Mouse (Mus musculus) MEL (cell line): ENCODE results near the gene Trpm3. TPM values are rescaled to one million over a fixed set of nuclear protein-coding genes. Genes with fewer than 3 reads are reported as not detected.
"Not testable (repeated sequence)": the region's sequence is repeated elsewhere in the genome, so short reads cannot be mapped to it uniquely, and the experiment has no call there.

Source experiments
- DNase-seq: peaks from one replicate; pipeline ENCODE4 v3.0.0; 2011; ENCODE audit warnings: low read depth, low spot score
- H3K27ac ChIP-seq: 2 replicates; pipeline ENCODE4 v1.5.1; 2012; ENCODE audit warnings: low read depth, mild to moderate bottlenecking, control low read depth, low read length, moderate library complexity; ENCODE audit not compliant: control insufficient read depth
- H3K27me3 ChIP-seq, 2 experiments: fragments of 150-350 bp in 1 of 2; sonication (generic) in 1 of 2; 2 replicates each; pipeline ENCODE4 v1.6.1; 2012; ENCODE audit warnings: low read length in 2 of 2, mild to moderate bottlenecking in 2 of 2, improper control_type of control experiment in 1 of 2, moderate library complexity in 1 of 2; ENCODE audit not compliant: insufficient read depth in 2 of 2, control insufficient read depth in 1 of 2
- H3K36me3 ChIP-seq, 2 experiments: 2 replicates each; pipeline ENCODE4 v1.6.1; 2012 to 2014; ENCODE audit warnings: low read length in 2 of 2, improper control_type of control experiment in 1 of 2, inconsistent platforms in 1 of 2, mild to moderate bottlenecking in 1 of 2; ENCODE audit not compliant: insufficient read depth in 2 of 2, control insufficient read depth in 1 of 2
- H3K4me1 ChIP-seq, 2 experiments: fragments of 150-350 bp in 1 of 2; sonication (generic) in 1 of 2; 2 replicates each; pipeline ENCODE4 v1.6.1; 2012; ENCODE audit warnings: low read length in 2 of 2, improper control_type of control experiment in 1 of 2, mild to moderate bottlenecking in 1 of 2; ENCODE audit not compliant: insufficient read depth in 2 of 2, control insufficient read depth in 1 of 2
- H3K4me3 ChIP-seq, 2 experiments: fragments of 150-350 bp in 1 of 2; sonication (generic) in 1 of 2; 2 replicates each; pipeline ENCODE4 v1.5.1; 2012; ENCODE audit warnings: low read depth in 2 of 2, low read length in 2 of 2, mild to moderate bottlenecking in 2 of 2, moderate library complexity in 2 of 2, control low read depth in 1 of 2, improper control_type of control experiment in 1 of 2; ENCODE audit not compliant: control insufficient read depth in 1 of 2, insufficient read depth in 1 of 2
- H3K79me2 ChIP-seq: 2 replicates; pipeline ENCODE4 v1.6.1; 2012; ENCODE audit warnings: mild to moderate bottlenecking, low read length, moderate library complexity; ENCODE audit not compliant: control insufficient read depth, poor library complexity, insufficient read depth
- H3K9ac ChIP-seq: 2 replicates; pipeline ENCODE4 v1.6.1; 2012; ENCODE audit warnings: low read depth, mild to moderate bottlenecking, control low read depth, low read length, moderate library complexity; ENCODE audit not compliant: control insufficient read depth, poor library complexity, severe bottlenecking
- H3K9me3 ChIP-seq: fragments of 150-350 bp; sonication (generic); replicated peaks from 2 replicates; pipeline ENCODE4 v1.6.1; 2012; ENCODE audit warnings: mild to moderate bottlenecking, low read length, improper control_type of control experiment, moderate library complexity; ENCODE audit not compliant: insufficient read depth
- CTCF ChIP-seq, 3 experiments: IDR thresholded peaks in 2 of 3; conservative IDR thresholded peaks in 1 of 3; 2 replicates each; pipeline ENCODE4 v1.5.1; 2011 to 2012; ENCODE audit warnings: low read length in 3 of 3, low read depth in 2 of 3, mild to moderate bottlenecking in 2 of 3, improper control_type of control experiment in 1 of 3, inconsistent platforms in 1 of 3, mixed read lengths in 1 of 3, moderate library complexity in 1 of 3; ENCODE audit not compliant: control insufficient read depth in 1 of 3, insufficient read depth in 1 of 3, poor library complexity in 1 of 3, severe bottlenecking in 1 of 3
- ETS1 ChIP-seq: IDR thresholded peaks from 2 replicates; pipeline ENCODE4 v1.6.1; 2012; ENCODE audit warnings: low read depth, mild to moderate bottlenecking, inconsistent platforms, low read length, improper control_type of control experiment, moderate library complexity
- HCFC1 ChIP-seq: IDR thresholded peaks from 2 replicates; pipeline ENCODE4 v1.6.1; 2012; ENCODE audit warnings: low read depth, mild to moderate bottlenecking, inconsistent platforms, low read length, improper control_type of control experiment, moderate library complexity
- MXI1 ChIP-seq: IDR thresholded peaks from 2 replicates; pipeline ENCODE4 v1.6.1; 2011; ENCODE audit warnings: mild to moderate bottlenecking, low read depth, low read length, improper control_type of control experiment
- SMC3 ChIP-seq: IDR thresholded peaks from 2 replicates; pipeline ENCODE4 v1.6.1; 2011; ENCODE audit warnings: low read depth, low read length, improper control_type of control experiment
- ZC3H11A ChIP-seq: IDR thresholded peaks from 2 replicates; pipeline ENCODE4 v1.6.1; 2012; ENCODE audit warnings: low read depth, mild to moderate bottlenecking, inconsistent platforms, low read length, improper control_type of control experiment
- ZNF384 ChIP-seq: IDR thresholded peaks from 2 replicates; pipeline ENCODE4 v1.6.1; 2012; ENCODE audit warnings: low read depth, mild to moderate bottlenecking, inconsistent platforms, low read length, improper control_type of control experiment
- polyA plus RNA-seq, 2 experiments: library from polyadenylated mRNA; stranded (reverse) in 1 of 2; unstranded in 1 of 2; fragments of >175 nt in 1 of 2; fragments of >200 nt in 1 of 2; gene quantifications; 2 replicates each; pipeline versions ENCODE4 v1.2.1 to v1.2.4; 2012; ENCODE audit warnings: low replicate concordance in 2 of 2, low read depth in 1 of 2; ENCODE audit not compliant: insufficient read length in 2 of 2, insufficient read depth in 1 of 2, missing spikeins in 1 of 2
- total RNA-seq: library from RNA; depleted of rRNA; stranded (reverse); fragments of 300-350 nt; gene quantifications from 2 replicates; pipeline ENCODE4 v1.2.3, GENCODE M21; 2012

The Trpm3 gene
- total and polyA plus RNA-seq, 3 experiments: not detected

GRCm38 (mm10) chr19:22848251-22848650 lies 709.4 kb downstream of the Trpm3 start:
- DNase-seq: no peak
- H3K9ac ChIP-seq: no peak overlapping the region
- no peaks in the 10 kb centered on the region for H3K79me2 ChIP-seq
- H3K9me3 ChIP-seq: no peaks in the 10 kb centered on the region
- no peaks in the 10 kb centered on the region for H3K36me3 ChIP-seq
- no peaks in the 10 kb centered on the region for H3K4me1 ChIP-seq
- no peaks in the 10 kb centered on the region for H3K27me3 ChIP-seq
- H3K4me3 ChIP-seq: no peak overlapping the region
- H3K27ac ChIP-seq: no peak overlapping the region
- TF ChIP-seq ZNF384: no peak

GRCm38 (mm10) chr19:22848783-22849576 lies 710.1 kb downstream of the Trpm3 start:
- TF ChIP-seq ETS1 (no peak), ZNF384 (no peak), SMC3 (no peak), CTCF (IDR thresholded peaks at IDR 0.05 in 2 of 3, conservative IDR thresholded peaks at IDR 0.05 in 1 of 3; ENCODE audit: control insufficient read depth in 1 of 3, insufficient read depth in 1 of 3, low read depth in 2 of 3, low read length in 3 of 3, poor library complexity in 1 of 3, severe bottlenecking in 1 of 3) (no peak), HCFC1 (no peak), MXI1 (no peak)
- no peaks in the 10 kb centered on the region for H3K36me3 ChIP-seq
- no peak overlapping the region for H3K27ac ChIP-seq
- H3K4me3 ChIP-seq: no peak overlapping the region
- H3K4me1 ChIP-seq: no peaks in the 10 kb centered on the region
- no peaks in the 10 kb centered on the region for H3K9me3 ChIP-seq
- no peak overlapping the region for H3K9ac ChIP-seq
- H3K27me3 ChIP-seq: no peaks in the 10 kb centered on the region
- DNase-seq: no peak
- H3K79me2 ChIP-seq: no peaks in the 10 kb centered on the region

GRCm38 (mm10) chr19:22851423-22851822 lies 712.6 kb downstream of the Trpm3 start:
- not testable (repeated sequence) for H3K4me3 ChIP-seq, DNase-seq, H3K27ac ChIP-seq, H3K79me2 ChIP-seq, H3K4me1 ChIP-seq, H3K9ac ChIP-seq, H3K27me3 ChIP-seq, H3K9me3 ChIP-seq, H3K36me3 ChIP-seq

GRCm38 (mm10) chr19:22859644-22860043 lies 720.8 kb downstream of the Trpm3 start:
- no peak for DNase-seq
- no peak for TF ChIP-seq ZC3H11A
- no peaks in the 10 kb centered on the region for H3K4me1 ChIP-seq

More at GRCm38 (mm10) chr19:22859644-22860043, 720.8 kb downstream of the Trpm3 start:
- Histone ChIP-seq H3K4me3 (no peak overlapping the region), H3K36me3 (no peaks in the 10 kb centered on the region), H3K9me3 (no peaks in the 10 kb centered on the region), H3K27me3 (no peaks in the 10 kb centered on the region), H3K79me2 (no peaks in the 10 kb centered on the region), H3K9ac (no peak overlapping the region), H3K27ac (no peak overlapping the region)
